Mouse (Mus musculus): ENCODE results near the gene Nubp1.

Gene Nubp1

DNA sequence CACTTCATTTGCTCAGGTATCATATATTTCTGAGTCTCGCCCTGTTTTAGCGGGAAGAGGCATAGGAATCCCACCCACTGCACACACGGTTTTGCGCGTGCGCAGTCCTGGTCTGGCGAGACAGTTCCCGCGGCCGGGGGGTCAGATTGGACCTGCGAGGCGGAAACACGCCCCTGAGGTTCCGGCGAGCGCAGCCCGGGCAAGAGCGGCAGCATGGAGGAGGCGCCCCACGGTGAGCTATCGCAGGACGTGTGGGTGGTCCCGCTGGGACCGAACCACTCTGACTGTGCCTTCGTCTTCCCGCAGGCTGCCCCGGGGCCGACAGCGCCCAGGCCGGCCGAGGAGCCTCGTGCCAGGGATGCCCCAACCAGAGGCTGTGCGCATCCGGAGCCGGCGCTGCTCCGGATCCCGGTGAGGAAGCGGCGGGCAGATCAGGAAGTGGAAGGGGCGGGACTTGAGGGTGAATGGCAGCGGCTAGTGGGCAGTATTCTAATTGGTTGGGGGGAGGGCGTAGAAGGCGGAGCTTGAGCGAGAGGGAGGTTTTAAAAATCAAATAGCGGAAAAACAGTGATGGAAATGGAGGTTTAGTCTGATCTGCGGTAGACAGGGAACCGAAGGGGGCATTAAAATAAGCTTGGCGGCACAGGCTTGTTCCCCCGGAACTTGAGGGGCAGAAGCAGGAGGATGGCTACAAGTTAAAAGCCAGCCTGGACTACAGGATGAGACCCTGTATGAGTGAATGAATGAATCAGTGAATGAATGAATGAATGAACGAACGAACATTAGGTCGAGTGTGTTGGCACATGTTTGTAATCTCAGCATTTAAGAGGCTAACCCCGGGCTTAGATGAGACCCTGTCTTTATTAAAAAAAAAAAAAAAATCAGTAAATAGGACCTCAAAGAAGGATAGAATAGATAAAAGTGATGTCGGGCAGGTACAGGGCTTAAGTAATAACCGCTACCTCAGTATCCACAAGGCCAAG is at the start of gene Nubp1:
Nubp1 (plus strand) TSS at position 185 of the 983 bp plus-strand sequence.
- DNase-seq (ENCODE audit: low read depth, low spot score), result peak; percentile 98

DNA sequence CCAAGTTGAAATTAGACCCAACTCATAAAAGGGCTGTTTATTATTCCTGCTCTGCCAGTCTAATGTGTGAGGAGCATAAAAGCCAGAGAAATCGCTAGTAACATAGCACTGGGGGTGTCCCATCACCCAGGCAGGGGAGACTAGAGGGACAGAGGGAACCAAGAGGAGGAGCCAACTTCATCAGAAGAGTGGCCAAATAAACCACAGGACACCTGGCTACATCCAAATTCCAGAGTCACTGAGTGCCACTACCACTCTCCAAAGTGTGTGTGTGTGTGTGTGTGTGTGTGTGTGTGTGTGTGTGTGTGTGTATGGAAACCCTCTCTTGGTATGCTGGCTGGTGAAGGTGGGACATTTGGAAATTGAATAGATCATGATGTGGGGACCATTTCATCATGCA is 48.7 kb upstream of the Nubp1 start:
- no peak for DNase-seq (ENCODE audit: low read depth, low spot score)

DNA sequence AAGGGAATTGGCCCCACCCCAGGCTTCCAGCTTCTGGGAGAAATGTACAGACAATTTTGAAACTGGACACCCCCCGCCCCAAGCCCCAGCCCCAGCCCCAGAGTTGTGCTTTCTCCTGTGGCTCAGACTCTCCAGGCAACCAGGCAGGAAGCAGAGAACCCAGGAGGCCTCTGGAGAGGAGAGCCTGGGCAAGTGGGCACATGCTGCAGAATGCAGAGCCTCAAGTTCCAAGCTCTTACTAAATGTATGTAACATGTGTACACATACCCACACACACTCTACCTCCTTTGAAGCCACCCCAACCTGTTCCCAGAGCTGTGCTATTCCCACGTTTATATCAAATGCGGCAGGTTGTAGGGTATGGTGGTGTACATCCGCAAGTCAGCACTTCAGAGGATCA is 46.0 kb upstream of the Nubp1 start:
- no peak for DNase-seq (ENCODE audit: low read depth, low spot score)

GRCm38 (mm10) chr16:10366240-10367217 is 45.2 kb upstream of the Nubp1 start:
- DNase-seq (ENCODE audit: low read depth, low spot score), result peak; percentile 47

- no peak for DNase-seq (ENCODE audit: low read depth, low spot score)
Measured at GRCm38 (mm10) chr16:10369468-10369934, 42.2 kb upstream of the Nubp1 start.

GRCm38 (mm10) chr16:10369996-10370395 is 41.8 kb upstream of the Nubp1 start:
- DNase-seq (ENCODE audit: low read depth, low spot score), result no peak

GRCm38 (mm10) chr16:10372372-10372771 is 39.4 kb upstream of the Nubp1 start:
- DNase-seq (ENCODE audit: low read depth, low spot score), result no peak

DNA sequence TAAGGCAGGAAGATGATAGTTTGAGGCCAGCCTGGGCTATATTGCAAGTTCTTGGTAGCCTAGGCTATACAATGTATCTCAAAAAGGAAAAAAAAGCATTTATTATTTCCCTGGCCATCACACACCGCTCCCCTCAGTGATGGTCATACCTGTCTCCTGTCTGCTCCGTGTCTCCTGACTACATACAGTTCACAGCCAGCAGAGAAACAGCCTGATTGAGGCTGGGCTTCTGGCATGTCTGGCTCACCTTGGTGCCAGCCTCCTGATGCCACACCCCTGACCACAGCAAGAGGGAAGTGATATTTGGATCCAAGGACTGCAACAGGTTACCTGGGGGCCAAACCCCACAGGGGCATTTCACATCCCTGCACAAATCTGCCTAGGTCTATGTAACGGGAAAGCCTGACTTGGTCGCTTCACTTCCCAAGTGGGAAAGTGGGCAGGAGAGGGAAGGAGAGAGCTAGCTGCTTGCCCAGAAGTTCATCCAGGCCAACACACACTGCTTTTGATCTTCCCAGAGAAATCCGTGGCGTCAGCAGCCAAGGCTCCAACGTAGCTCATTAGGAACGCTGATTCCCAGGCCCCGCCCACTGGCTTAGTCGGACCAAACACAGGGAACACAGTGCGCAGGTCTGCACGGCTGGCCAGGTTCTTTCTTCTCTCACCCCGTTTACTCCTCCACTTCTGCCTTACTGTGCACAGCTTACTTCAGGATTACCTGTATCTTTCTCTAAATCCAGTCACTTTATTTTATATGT is 37.3 kb upstream of the Nubp1 start:
- no peak for DNase-seq (ENCODE audit: low read depth, low spot score)

DNA sequence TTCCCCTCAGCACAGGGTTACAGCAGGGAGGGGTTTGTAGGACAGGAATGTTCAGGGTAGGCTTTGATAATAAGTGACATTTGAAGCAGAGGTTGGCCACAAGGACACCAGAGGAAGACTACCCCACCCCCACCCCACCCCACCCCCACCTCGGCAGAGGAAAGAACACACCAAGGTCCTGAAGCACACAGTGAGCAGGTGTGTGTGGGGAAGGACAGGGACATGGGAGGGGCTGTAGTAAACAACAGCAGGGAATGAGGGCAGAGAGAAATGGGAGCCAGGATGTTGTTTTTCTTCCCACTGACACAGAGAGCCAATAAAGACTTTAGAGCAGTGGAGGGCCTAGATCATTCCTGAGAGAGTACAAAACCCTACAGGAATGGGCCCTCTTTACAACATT is 34.5 kb upstream of the Nubp1 start:
- no peak for DNase-seq (ENCODE audit: low read depth, low spot score)

DNA sequence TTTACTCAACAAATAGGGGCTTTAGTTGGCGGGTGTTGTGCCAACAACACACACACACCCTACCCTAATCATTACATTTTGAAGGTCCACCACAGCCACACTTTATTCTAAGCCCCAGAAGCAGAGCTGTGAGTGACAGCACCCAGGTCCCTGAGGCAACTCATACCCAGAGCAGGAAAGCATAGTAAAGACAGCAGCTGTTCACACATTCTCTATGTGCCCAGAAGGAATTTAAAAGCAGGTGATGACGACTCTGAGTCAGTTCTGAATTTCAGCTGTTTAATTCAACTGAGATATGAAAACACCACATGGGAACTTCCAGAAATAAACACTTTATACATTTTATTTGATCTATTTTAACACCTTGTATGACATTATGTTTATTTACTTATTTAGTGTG is 32.2 kb upstream of the Nubp1 start:
- DNase-seq (ENCODE audit: low read depth, low spot score), result no peak

GRCm38 (mm10) chr16:10384060-10384497 is 27.7 kb upstream of the Nubp1 start:
- no peak for DNase-seq (ENCODE audit: low read depth, low spot score)

GRCm38 (mm10) chr16:10384544-10384943 is 27.2 kb upstream of the Nubp1 start:
- no peak for DNase-seq (ENCODE audit: low read depth, low spot score)

DNA sequence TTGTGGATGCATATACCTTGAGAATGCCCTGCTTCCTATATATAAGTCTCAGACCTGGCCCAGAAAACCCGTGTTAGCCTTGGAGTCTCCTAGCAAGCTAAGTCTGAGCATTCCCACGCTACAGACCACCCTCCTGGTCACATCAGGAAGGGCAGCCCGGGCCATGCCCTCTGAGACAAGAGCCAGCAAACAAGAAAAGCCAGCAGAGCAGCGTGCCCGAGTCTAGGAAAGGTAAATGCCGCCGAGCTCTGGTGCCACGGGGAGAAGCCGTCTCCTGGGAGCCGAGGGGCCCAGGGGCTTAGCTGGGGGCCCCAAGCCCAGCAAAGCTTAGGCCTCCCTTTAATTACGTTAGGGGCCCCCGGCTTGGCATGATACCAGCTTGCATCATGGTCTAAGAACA is 26.5 kb upstream of the Nubp1 start:
- DNase-seq (ENCODE audit: low read depth, low spot score), result no peak

GRCm38 (mm10) chr16:10388634-10389365 is 22.9 kb upstream of the Nubp1 start:
- DNase-seq (ENCODE audit: low read depth, low spot score), result no peak

DNA sequence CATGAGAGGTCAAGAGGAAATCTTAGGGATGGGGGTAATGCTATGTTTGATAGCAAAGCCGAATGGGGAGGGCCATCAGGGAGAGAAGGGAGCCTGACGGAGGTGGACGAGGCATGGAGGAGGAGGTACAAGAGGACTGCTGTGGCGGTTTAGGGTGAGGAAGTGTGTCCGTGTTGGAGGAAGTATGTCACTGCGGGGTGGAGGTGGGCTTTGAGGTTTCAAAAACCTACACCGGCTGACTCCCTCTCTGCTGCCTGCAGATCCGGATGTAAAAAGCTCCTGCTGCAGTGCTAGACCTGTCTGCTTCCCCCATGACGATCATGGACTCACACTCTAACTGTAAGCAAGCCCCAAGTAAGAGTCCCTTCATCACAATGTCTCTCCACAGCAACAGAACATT is 19.2 kb upstream of the Nubp1 start:
- DNase-seq (ENCODE audit: low read depth, low spot score), result no peak

DNA sequence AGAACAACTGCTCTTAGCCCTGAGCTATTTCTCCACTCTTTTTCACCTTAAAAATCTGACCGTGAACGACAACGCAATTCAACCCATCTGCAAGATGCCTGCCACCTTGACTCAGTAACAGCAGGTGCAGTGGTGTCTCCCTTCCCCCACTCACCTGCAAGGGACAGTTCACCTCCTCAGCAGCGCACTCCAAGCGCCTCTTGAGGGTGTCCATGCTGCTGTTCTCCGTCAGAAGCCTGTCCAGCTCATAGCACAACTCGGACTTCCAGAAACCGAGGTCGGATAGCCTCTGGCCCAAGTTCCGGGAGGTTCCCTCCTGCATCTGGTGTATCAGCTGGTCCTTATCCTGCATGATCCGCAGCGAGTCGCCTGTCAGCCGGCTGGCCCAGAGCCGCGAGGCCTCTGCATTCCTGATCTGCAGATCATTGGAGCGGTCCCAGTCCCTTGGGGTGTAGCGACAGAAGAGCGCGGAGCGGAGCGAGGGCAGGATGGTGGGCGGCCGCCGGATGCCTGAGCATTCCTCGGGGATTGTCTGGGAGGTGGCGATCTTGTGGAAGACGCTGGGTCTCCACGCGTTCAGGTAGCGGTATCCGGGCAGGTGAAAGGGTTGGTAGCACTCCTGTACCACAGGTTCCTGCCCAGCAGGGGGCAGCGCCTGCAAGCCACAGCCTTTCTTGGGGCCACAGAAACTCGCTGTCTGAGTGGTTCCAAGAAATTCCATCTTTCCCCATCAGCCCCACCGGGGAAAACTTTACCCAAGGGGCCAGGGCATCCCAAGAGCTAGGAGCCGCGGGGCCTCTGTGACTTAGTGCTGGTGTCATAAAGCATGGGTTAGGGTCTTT is 16.8 kb upstream of the Nubp1 start, which contains the start of gene Tekt5:
Tekt5 (minus strand) TSS at position 792 of the 842 bp plus-strand sequence.
- no peak for DNase-seq (ENCODE audit: low read depth, low spot score)

GRCm38 (mm10) chr16:10398755-10399154 is 13.0 kb upstream of the Nubp1 start:
- no peak for DNase-seq (ENCODE audit: low read depth, low spot score)

DNA sequence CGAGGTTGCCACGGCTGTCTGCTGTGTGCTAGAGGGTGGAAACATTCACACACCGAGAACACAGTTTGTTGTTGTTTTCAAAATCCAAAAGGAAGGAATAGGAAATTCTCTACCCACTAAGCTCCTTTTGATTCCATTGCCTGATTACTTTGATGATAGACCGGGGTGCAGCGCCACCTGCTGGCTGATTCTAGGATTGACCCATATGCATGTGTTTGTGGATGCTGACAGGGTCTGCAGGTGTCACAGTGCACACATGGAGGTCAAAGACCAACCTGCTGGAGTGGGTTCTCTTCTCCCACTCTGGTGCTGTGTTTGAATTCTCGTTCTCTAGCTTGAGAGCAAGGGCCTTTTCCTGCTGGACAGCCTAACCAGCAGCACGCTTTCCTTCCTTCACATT is 12.6 kb upstream of the Nubp1 start:
- peak; percentile 90 for DNase-seq (ENCODE audit: low read depth, low spot score)

DNA sequence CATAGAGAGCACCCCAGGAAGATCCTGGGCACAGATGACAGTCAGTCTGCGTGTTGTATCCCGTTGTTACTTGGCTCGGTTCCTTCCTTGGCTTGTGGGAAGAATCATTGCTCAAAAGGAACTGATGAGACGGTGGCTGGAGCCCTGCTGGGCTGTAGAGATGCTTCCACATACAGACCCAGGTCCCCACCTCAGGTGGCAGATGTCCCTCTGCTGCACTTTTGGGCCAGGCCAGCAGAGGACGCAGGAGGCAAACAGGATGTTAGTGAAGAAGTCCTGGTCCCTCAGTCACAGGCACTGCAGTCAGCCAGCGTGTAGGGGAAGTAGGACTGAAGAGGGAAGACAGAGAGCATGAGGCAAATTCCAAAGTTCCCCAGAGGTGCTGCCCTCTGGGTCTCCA is 4.2 kb downstream of the Nubp1 start:
- no peak for DNase-seq (ENCODE audit: low read depth, low spot score)

DNA sequence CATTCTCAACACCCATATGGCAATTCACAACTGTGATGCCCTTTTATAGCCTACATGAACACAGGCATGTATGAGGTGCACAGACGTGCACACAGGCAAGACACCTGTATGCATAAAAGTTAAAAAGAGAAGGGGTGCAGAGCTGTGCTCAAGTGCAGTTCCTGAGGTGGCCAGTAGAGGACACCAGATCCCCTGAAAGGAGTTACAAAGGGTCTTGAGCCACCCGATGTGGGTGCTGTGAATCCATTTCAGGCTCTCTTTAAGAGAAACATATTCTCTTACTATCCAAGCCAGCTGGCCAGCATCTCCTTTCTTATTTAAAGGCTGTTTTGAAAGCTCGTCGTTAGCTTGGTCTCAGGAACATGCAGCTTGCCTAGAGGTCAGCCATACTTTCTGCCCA is 5.1 kb downstream of the Nubp1 start:
- DNase-seq (ENCODE audit: low read depth, low spot score), result peak; percentile 35

All from 3T3-L1 (cell line).